Mouse (Mus musculus) kidney, adult 2 months (tissue): ENCODE results near the gene Gm21190. TPM values are rescaled to one million over a fixed set of nuclear protein-coding genes. Genes with fewer than 3 reads are reported as not detected.
"Not testable (repeated sequence)": the region's sequence is repeated elsewhere in the genome, so short reads cannot be mapped to it uniquely, and the experiment has no call there.

Source experiments
- DNase-seq: peaks from one replicate; pipeline ENCODE4 v3.0.0; 2021
- H3K27ac ChIP-seq: fragments of 200-500 bp; 2 replicates; pipeline ENCODE4 v1.5.1; 2012; ENCODE audit warnings: low read depth, low read length, control low read depth, inconsistent platforms; ENCODE audit not compliant: insufficient read depth
- H3K27me3 ChIP-seq: fragments of 200-500 bp; replicated peaks from 2 replicates; pipeline ENCODE4 v1.6.1; 2012; ENCODE audit warnings: mild to moderate bottlenecking, moderate library complexity, low read length, inconsistent platforms; ENCODE audit not compliant: control insufficient read depth, insufficient read depth
- H3K36me3 ChIP-seq: fragments of 200-500 bp; 2 replicates; pipeline ENCODE4 v1.6.1; 2012; ENCODE audit warnings: mild to moderate bottlenecking, moderate library complexity, low read length, inconsistent platforms; ENCODE audit not compliant: control insufficient read depth, insufficient read depth
- H3K4me1 ChIP-seq: fragments of 200-500 bp; 2 replicates; pipeline ENCODE4 v1.6.1; 2011; ENCODE audit warnings: low read length; ENCODE audit not compliant: control insufficient read depth, insufficient read depth
- H3K4me3 ChIP-seq: fragments of 200-500 bp; 2 replicates; pipeline ENCODE4 v1.5.1; 2011; ENCODE audit warnings: mild to moderate bottlenecking, low read depth, low read length, control low read depth; ENCODE audit not compliant: insufficient read depth
- CTCF ChIP-seq: fragments of 200-500 bp; conservative IDR thresholded peaks from 2 replicates; pipeline ENCODE4 v1.5.1; 2011; ENCODE audit warnings: low read depth, mild to moderate bottlenecking, control low read depth, low read length, moderate library complexity, mixed read lengths; ENCODE audit not compliant: insufficient read depth, insufficient read length
- POLR2A ChIP-seq: fragments of 200-500 bp; IDR thresholded peaks from one replicate; pipeline ENCODE4 v1.6.1; 2011; ENCODE audit warnings: low read depth, low read length, control low read depth
- WGBS: fragments of 180-500 bp; shearing (Covaris S2); methylation state at CpG from one replicate; pipeline ENCODE4 v1.1.7; 2018; 5-methylcytosine and 5-hydroxymethylcytosine counted together
- polyA plus RNA-seq: library from polyadenylated mRNA; depleted of rRNA; stranded (reverse); fragments of >200 nt; gene quantifications from 2 replicates; pipeline ENCODE4 v1.2.3, GENCODE M21; 2012

Gene Gm21190
- polyA plus RNA-seq, 1 experiment: 0.08 TPM

- not testable (repeated sequence) for H3K4me3 ChIP-seq, H3K4me1 ChIP-seq, DNase-seq, H3K27ac ChIP-seq, H3K36me3 ChIP-seq, H3K27me3 ChIP-seq
- WGBS: 69% methylated on average over 2 of the region's 2 CpGs
These were observed 11.9 kb downstream of the Gm21190 start for GRCm38 (mm10) chr5:15517150-15517549.

DNA sequence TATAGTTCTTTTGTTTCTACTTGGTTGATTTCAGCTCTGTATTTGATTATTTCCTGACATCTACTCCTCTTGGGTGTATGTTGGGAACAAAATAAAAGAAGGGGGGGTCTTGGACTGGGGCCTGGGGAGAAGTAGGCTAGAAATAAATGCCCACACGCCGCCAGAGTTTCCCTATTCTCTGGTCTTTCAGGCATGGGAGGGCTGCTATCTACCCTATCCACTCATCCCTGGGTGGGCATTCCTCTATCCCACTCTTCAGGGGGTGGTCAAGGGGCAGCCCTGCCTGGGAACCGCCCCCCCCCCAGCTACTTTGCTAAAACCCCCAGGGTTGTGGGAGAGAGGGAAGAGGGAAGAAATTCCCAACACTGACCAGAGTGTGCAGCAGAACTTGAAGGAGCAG is 16.8 kb downstream of the Gm21190 start:
- H3K4me1 ChIP-seq, H3K36me3 ChIP-seq, H3K27me3 ChIP-seq, H3K4me3 ChIP-seq, H3K27ac ChIP-seq, DNase-seq: not testable (repeated sequence)
- WGBS: 65% methylated on average over 3 of the region's 3 CpGs

GRCm38 (mm10) chr5:15509911-15510310 is 19.1 kb downstream of the Gm21190 start:
- WGBS: 82% methylated on average over 1 of the region's 1 CpGs

GRCm38 (mm10) chr5:15508460-15509451 is 20.3 kb downstream of the Gm21190 start:
- DNase-seq: peak; percentile 32
- H3K27ac ChIP-seq, H3K4me3 ChIP-seq, H3K27me3 ChIP-seq, H3K36me3 ChIP-seq, H3K4me1 ChIP-seq: not testable (repeated sequence)
- WGBS: 67% methylated on average over 6 of the region's 6 CpGs

More at GRCm38 (mm10) chr5:15509911-15510310, 19.1 kb downstream of the Gm21190 start:
- H3K4me3 ChIP-seq, H3K36me3 ChIP-seq, H3K27ac ChIP-seq, DNase-seq, H3K27me3 ChIP-seq, H3K4me1 ChIP-seq: not testable (repeated sequence)

GRCm38 (mm10) chr5:15507757-15508459 is 21.1 kb downstream of the Gm21190 start:
- not testable (repeated sequence) for H3K4me3 ChIP-seq, H3K27ac ChIP-seq, H3K27me3 ChIP-seq, H3K36me3 ChIP-seq, H3K4me1 ChIP-seq, DNase-seq
- WGBS: 64% methylated on average over 6 of the region's 6 CpGs

DNA sequence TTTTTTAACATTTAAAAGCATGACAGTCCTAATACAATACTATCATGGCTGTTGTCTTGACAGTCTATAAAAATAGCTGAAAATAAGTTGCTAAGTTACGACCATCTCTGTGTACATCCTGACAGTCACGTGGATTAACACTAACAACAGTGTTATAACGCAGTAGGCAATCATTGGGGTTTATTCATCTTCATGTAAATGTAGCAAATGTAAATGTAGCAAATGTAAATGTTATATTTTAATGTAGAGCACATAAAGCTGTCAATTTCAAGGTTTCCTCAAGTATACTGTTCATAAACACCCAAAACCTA is 21.8 kb downstream of the Gm21190 start:
- H3K36me3 ChIP-seq: no peaks in the 10 kb centered on the region
- whole genome bisulfite sequencing: 76% methylated on average over 3 of the region's 3 CpGs
- H3K27me3 ChIP-seq: no peaks in the 10 kb centered on the region
- TF ChIP-seq POLR2A (no peak), CTCF (no peak)
- no peak overlapping the region for H3K27ac ChIP-seq
- H3K4me3 ChIP-seq: no peak overlapping the region
- DNase-seq: no peak
- H3K4me1 ChIP-seq: no peaks in the 10 kb centered on the region

DNA sequence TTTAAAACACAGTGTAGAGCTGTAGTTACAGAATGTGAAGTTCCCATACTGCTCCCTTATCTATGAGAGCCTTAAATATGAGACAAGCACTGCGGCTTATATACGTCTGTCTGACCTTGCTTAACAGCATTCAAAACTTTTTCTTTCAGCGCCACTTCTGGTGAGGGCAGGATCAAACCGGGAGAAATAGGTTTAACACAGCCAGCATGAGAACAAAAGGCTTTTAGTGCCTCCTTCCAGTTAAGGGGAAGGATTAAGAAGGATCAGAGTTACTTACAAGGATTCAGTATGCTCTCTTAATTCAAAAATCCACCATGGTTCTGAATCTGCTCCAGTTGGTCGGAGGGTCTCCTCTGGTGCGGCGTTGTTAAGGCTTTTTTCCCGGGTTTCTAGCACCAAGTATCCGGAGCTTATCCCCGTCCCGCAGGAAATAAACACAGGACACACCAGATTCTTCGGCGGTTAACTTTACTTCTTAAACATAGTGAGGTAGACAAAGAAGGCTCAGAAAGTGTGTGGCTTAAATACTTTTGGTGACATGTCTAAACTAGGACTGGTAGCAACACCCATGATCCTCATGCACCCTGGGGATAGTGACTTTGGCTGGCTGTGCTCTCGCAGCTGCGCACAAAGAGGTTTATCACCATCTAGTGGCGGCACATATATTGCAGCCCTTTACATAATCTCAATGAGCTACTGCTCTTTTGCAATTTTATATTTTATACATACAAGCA is 22.3 kb downstream of the Gm21190 start:
- DNase-seq: peak; percentile 33
- TF ChIP-seq POLR2A (no peak), CTCF (peak; percentile 71)
- Histone ChIP-seq H3K4me1 (no peaks in the 10 kb centered on the region), H3K27ac (no peak overlapping the region), H3K4me3 (no peak overlapping the region), H3K36me3 (no peaks in the 10 kb centered on the region), H3K27me3 (no peaks in the 10 kb centered on the region)
- 50% methylated on average over 16 of the region's 16 CpGs for WGBS
